Mouse (Mus musculus) cortical plate, adult 2 months (tissue): ENCODE data around the gene Ppm1n.

Source experiments
- CTCF ChIP-seq: fragments of 200-500 bp; IDR thresholded peaks from 2 replicates; pipeline ENCODE4 v1.5.1; 2011; ENCODE audit warnings: mild to moderate bottlenecking, control low read depth, low read length; ENCODE audit not compliant: insufficient read depth; ENCODE audit errors: extremely low read depth
- POLR2A ChIP-seq: fragments of 200-500 bp; IDR thresholded peaks from 2 replicates; pipeline ENCODE4 v1.6.1; 2011; ENCODE audit warnings: mild to moderate bottlenecking, low read length, control low read depth; ENCODE audit not compliant: insufficient read depth; ENCODE audit errors: extremely low read depth

- TF ChIP-seq CTCF, result no peak
- no peak for TF ChIP-seq POLR2A
Observed at GRCm38 (mm10) chr7:19247511-19247910, 32.4 kb downstream of the Ppm1n start.
